Mouse (Mus musculus): ENCODE measurements at regions not wholly inside any gene's neighbourhood (a gene's known extent, or its start where the extent isn't known, plus 50 kb on each side); places are given as distances from the start of the nearest gene placed in this dataset.

GRCm38 (mm10) chr5:126023906-126024305, 492.3 kb downstream of the Tmem132b start:
- no peak for DNase-seq

GRCm38 (mm10) chr5:126034846-126035245, 503.3 kb downstream of the Tmem132b start:
- DNase-seq: no peak

- DNase-seq: no peak
These were observed 505.1 kb downstream of the Tmem132b start for GRCm38 (mm10) chr5:126036686-126037085.

- no peak for DNase-seq
These were observed 514.2 kb downstream of the Tmem132b start for GRCm38 (mm10) chr5:126045761-126046160.

- no peak for DNase-seq
These were observed 532.1 kb downstream of the Tmem132b start for GRCm38 (mm10) chr5:126063644-126064043.

- DNase-seq: no peak
These were observed 547.8 kb downstream of the Tmem132b start for GRCm38 (mm10) chr5:126079281-126079838.

GRCm38 (mm10) chr5:126088251-126088914, 556.8 kb downstream of the Tmem132b start:
- DNase-seq: no peak

- no peak for DNase-seq
These were observed 561.6 kb downstream of the Tmem132b start for GRCm38 (mm10) chr5:126093196-126093595.

- no peak for DNase-seq
These were observed 565.2 kb downstream of the Tmem132b start for GRCm38 (mm10) chr5:126096616-126097261.

- DNase-seq: no peak
These were observed 565.7 kb downstream of the Tmem132b start for GRCm38 (mm10) chr5:126097262-126097628.

- no peak for DNase-seq
These were observed 566.9 kb downstream of the Tmem132b start for GRCm38 (mm10) chr5:126098433-126098832.

- DNase-seq: no peak
These were observed 568.4 kb downstream of the Tmem132b start for GRCm38 (mm10) chr5:126099931-126100330.

GRCm38 (mm10) chr5:126104464-126104863, 572.9 kb downstream of the Tmem132b start:
- DNase-seq: no peak

- DNase-seq: no peak
These were observed 573.3 kb downstream of the Tmem132b start for GRCm38 (mm10) chr5:126104883-126105282.

- DNase-seq: no peak
These were observed 573.9 kb downstream of the Tmem132b start for GRCm38 (mm10) chr5:126105446-126105845.

- no peak for DNase-seq
These were observed 575.4 kb downstream of the Tmem132b start for GRCm38 (mm10) chr5:126107020-126107419.

GRCm38 (mm10) chr5:126108837-126109236, 577.3 kb downstream of the Tmem132b start:
- DNase-seq: no peak

- DNase-seq: no peak
These were observed 585.7 kb downstream of the Tmem132b start for GRCm38 (mm10) chr5:126117291-126117690.

GRCm38 (mm10) chr5:126117906-126118521, 586.4 kb downstream of the Tmem132b start:
- no peak for DNase-seq

GRCm38 (mm10) chr5:126118731-126119130, 587.2 kb downstream of the Tmem132b start:
- DNase-seq: no peak

GRCm38 (mm10) chr5:126123216-126123615, 591.6 kb downstream of the Tmem132b start:
- DNase-seq: no peak

- DNase-seq: no peak
These were observed 595.9 kb downstream of the Tmem132b start for GRCm38 (mm10) chr5:126127486-126127885.

- no peak for DNase-seq
These were observed 617.3 kb downstream of the Tmem132b start for GRCm38 (mm10) chr5:126148908-126149307.

All from adrenal gland, postnatal 25 days (tissue).